Mouse (Mus musculus): ENCODE data around the gene Atxn2.
"Not testable (repeated sequence)": the region's sequence is repeated elsewhere in the genome, so short reads cannot be mapped to it uniquely, and the experiment has no call there.

Atxn2 gene

DNA sequence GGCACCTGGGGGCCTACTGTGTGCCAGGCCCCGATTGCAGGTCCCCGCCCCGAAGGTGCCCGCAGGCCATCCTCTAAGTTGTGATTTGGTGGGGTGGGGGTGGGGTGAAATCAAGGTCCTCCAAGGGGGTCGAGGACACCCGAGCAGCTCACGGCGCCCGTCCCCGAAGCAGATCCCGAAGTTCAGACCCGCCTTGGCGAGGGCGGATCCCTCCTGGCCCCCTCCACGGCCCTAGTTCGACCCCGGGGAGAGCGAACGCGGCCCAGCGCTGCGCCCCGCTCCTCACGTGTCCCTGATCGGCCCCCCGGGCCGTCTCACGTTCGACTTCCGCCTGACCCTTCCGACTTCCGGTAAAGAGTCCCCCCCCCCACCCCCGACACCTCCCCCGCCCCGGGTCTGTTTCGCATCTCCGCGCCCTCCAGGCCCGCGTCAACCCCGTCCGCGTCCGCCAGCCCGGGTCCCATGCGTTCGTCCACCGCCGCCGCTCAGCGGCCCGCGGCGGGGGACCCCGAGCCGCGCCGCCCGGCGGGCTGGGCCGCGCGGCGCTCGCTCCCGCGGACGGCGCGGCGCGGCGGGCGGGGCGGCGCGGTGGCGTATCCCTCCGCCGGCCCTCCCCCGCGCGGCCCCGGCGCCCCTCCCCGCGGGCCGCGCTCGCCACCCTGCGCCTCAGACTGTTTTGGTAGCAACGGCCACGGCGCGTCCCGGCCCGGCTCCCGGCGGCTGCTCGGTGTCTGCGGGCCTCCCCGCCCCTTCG is at the start of gene Atxn2:
Gene Atxn2, plus strand, starts transcription at position 164 of the 754 bp plus-strand sequence.
- in situ Hi-C loops (cut with MboI, MseI): no loop called here

DNA sequence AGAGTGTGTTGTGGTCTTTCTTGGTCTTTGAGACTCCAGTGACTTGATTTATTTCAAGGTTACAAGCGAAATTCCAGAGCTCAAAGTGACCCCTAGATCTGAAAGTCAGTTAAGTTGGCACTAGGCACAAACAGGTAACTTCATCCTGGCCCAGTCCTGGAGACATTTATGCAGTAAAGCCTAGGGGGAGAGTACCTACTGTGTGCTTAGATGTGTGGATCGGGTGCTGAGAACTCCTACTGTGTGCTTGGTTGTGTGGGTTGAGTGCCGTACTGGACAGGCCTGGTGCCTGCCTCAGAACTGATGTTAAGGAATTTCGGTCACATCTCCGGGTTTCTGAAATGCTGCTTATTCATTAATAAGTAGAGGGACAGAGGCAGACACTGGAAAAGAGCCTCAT is 49.6 kb upstream of the Atxn2 start:
- in situ Hi-C loops (cut with MboI, MseI): no loop called here

- in situ Hi-C loops (cut with MboI, MseI): no loop called here
Observed at GRCm38 (mm10) chr5:121663456-121663855, 47.7 kb upstream of the Atxn2 start.

- in situ Hi-C loops (cut with MboI, MseI): no loop called here
Observed at GRCm38 (mm10) chr5:121664078-121664477, 47.1 kb upstream of the Atxn2 start.

GRCm38 (mm10) chr5:121664971-121665370 is 46.2 kb upstream of the Atxn2 start:
- in situ Hi-C loops (cut with MboI, MseI): no loop called here

DNA sequence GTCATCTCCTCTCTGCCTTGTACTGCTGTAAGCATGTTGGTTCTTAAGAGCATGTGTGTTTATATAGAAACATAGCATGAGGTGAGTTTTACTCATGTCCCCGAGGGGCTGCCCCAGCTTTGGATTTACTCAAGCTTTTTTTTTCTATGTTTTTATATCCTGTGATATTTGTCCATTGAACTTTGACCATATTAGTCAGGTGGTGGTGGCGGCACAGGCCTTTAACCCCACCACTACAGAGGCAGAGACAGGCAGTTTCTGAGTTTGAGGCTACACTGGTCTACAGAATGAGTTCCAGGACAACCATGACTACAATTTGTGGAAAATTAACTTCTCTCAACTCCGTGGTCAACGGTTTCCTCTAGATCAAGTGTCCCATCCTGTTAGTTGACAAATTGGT is 44.1 kb upstream of the Atxn2 start:
- in situ Hi-C loops (cut with MboI, MseI): no loop called here

GRCm38 (mm10) chr5:121668411-121668810 is 42.7 kb upstream of the Atxn2 start:
- in situ Hi-C loops (cut with MboI, MseI): no loop called here

DNA sequence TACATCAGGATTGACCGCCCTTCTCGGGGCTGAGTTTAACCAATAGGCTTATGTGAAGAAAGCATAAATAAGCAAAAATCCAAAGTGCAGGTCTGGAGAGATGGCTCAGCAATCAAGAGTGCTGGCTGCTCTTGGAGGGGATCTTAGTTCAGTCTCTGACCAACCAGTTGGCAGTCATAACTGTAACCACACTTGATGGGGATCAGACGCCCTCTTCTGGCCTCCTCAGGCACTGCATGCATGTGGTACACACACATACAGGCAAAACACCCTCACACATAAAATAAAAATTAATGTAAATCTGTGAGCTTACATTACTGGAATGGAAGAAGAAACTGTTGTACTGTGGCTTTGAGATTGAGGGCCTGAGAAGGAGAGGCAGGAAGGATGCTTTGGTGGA is 40.7 kb upstream of the Atxn2 start:
- in situ Hi-C loops (cut with MboI, MseI): no loop called here

- in situ Hi-C loops (cut with MboI, MseI): no loop called here
Observed at GRCm38 (mm10) chr5:121682250-121682649, 28.9 kb upstream of the Atxn2 start.

GRCm38 (mm10) chr5:121685495-121685894 is 25.6 kb upstream of the Atxn2 start:
- in situ Hi-C loops (cut with MboI, MseI): no loop called here

DNA sequence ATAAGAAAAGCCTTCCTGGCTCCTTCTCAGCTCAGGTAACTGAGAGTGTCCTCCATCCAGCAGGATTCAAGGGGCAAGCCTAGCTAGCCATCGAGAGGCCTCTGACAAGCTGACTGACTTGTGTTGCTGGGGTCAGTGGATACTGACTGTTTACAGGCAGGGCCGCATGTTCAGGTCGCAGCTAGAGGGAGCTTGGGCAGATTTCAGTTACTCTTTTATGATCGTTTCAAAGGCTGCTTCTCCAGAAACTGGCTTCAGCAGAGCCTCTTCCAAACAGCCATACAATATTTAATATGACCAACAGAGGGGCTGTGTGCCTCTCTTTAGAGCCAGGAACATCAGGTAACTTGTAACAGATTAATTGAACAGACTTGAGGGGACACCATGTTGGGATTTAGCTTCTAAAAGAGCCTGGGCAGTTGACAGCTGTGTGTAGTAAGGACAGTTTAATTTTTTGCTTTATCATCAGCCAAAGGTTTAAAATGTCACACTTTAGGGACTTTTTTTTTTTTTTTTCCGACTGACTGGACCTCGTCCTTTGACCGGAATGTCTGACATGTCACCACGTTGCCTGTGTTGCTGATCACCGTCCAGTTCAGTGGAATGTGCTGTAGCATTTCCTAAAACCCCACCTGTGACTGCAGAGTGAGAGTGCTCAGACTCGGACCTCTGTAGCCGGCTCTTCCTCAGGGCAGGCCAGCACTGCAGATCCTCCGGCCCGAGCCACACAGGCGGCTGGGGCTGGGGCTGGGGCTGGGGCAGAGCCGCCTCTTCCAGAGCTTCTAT is 24.8 kb upstream of the Atxn2 start:
- in situ Hi-C loops (cut with MboI, MseI): no loop called here

GRCm38 (mm10) chr5:121690482-121691211 is 20.5 kb upstream of the Atxn2 start:
- in situ Hi-C loops (cut with MboI, MseI): no loop called here

- in situ Hi-C loops (cut with MboI, MseI): not testable (repeated sequence)
Observed at GRCm38 (mm10) chr5:121691436-121691835, 19.7 kb upstream of the Atxn2 start.

- in situ Hi-C loops (cut with MboI, MseI): no loop called here
Observed at GRCm38 (mm10) chr5:121692897-121693296, 18.2 kb upstream of the Atxn2 start.

GRCm38 (mm10) chr5:121696761-121697160 is 14.4 kb upstream of the Atxn2 start:
- in situ Hi-C loops (cut with MboI, MseI): no loop called here

GRCm38 (mm10) chr5:121699891-121700290 is 11.2 kb upstream of the Atxn2 start:
- in situ Hi-C loops (cut with MboI, MseI): no loop called here

- in situ Hi-C loops (cut with MboI, MseI): no loop called here
Observed at GRCm38 (mm10) chr5:121700496-121700895, 10.6 kb upstream of the Atxn2 start.

GRCm38 (mm10) chr5:121701111-121701769 is 9.9 kb upstream of the Atxn2 start:
- in situ Hi-C loops (cut with MboI, MseI): no loop called here

DNA sequence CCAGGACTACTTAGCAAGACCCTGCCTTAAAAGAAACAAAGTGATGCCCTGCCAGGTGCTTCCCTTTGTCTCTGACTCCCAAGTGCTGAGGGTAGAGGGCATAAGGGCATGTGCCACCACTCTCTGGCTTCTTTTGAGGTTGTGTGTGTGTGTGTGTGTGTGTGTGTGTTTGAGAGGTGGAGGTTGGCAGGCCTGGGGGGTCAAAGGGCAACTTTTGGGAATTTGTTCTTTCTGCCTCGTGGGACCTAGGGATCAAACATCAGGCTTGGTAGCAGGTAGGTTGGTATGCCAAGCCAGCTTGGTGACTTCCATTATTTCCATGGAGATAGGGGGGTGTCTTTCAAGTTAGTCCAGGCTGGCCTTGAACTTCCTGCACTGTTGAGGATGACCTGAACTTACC is 7.8 kb upstream of the Atxn2 start:
- in situ Hi-C loops (cut with MboI, MseI): no loop called here

GRCm38 (mm10) chr5:121704512-121705248 is 6.5 kb upstream of the Atxn2 start:
- in situ Hi-C loops (cut with MboI, MseI): no loop called here

DNA sequence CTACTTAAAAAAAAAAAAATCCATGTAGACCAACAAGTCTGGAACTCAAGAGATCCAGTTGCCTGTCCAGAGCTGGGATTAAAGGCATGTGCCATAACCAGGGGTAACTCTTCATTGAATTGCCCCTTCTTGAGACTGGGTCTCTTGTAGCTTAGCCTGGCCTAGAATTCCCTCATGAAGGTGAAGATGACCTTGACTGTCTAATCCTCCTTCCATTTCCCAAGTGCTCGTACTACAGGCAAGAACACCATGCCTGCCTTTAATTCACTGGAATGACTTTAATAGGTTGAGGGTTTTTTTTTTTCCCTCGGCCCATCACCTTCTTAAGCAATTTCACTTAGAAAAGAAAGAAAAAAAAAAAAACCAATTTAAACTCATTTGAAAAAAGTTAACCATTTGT is 735 bp upstream of the Atxn2 start:
- in situ Hi-C loops (cut with MboI, MseI): no loop called here
